Comparison of ENCODE assay signal across 30 mouse cellular contexts in the genomic region with DNA sequence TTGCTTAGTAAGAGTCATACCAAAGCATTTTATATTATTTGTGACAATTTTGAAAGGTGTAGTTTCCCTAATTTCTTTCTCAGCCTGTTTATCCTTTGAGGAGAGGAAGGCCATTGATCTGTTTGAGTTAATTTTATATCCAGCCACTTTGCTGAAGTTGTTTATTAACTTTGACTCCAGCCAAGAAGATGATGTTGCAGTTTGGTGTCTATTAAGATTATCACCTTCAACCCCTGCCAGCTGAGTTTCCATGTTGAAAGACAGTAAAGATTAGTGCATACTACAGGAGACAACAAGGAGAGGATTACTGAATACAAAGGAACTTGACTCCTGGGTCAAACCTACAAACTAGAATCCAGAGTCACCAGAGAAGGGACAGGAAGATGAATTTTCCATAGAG.
"Had no signal": no experiment of that assay in that cellular context is flagged by ENCODE, and none has a peak within 500 bp of the region (broad histone marks: within the 10 kb centered on the region; RNA-seq: fewer than 3 reads in every experiment).

No protein-coding gene starts in this region.

- H3K27me3 ChIP-seq: heart, embryonic 12.5 days; heart, embryonic 13.5 days; heart, embryonic 15.5 days; hindbrain, embryonic 12.5 days; hindbrain, embryonic 13.5 days; hindbrain, embryonic 15.5 days; intestine, embryonic 15.5 days; kidney, embryonic 15.5 days had no signal

- H3K4me2 ChIP-seq: heart, embryonic 11.5 days; heart, embryonic 12.5 days; heart, embryonic 13.5 days; heart, embryonic 15.5 days; hindbrain, embryonic 12.5 days; hindbrain, embryonic 13.5 days; hindbrain, embryonic 14.5 days; hindbrain, embryonic 15.5 days; intestine, embryonic 15.5 days; kidney, embryonic 15.5 days had no signal

- H3K9me3 ChIP-seq: heart, embryonic 10.5 days; heart, embryonic 12.5 days; heart, embryonic 13.5 days; heart, embryonic 15.5 days; hindbrain, embryonic 10.5 days; hindbrain, embryonic 12.5 days; hindbrain, embryonic 13.5 days; hindbrain, embryonic 15.5 days; intestine, embryonic 15.5 days; kidney, embryonic 15.5 days had no signal

- H3K4me3 ChIP-seq: heart, adult 2 months; heart, embryonic 10.5 days; heart, embryonic 12.5 days; heart, embryonic 13.5 days; heart, embryonic 15.5 days; hindbrain, embryonic 10.5 days; hindbrain, embryonic 12.5 days; hindbrain, embryonic 13.5 days; hindbrain, embryonic 15.5 days; intestine, embryonic 15.5 days; kidney, embryonic 15.5 days; layer of hippocampus, adult 2 months had no signal

- H3K9ac ChIP-seq: heart, embryonic 12.5 days; heart, embryonic 13.5 days; heart, embryonic 15.5 days; hindbrain, embryonic 12.5 days; hindbrain, embryonic 13.5 days; hindbrain, embryonic 14.5 days; hindbrain, embryonic 15.5 days; intestine, embryonic 15.5 days; kidney, embryonic 15.5 days had no signal

- DNase-seq: heart, adult 18-20 months; heart, adult 2 months; heart, postnatal 10 days; heart, postnatal 14 days; heart, postnatal 36 days; heart, postnatal 4 days; kidney, postnatal 10 days; kidney, postnatal 14 days; kidney, postnatal 4 days; layer of hippocampus, adult 9-11 months; layer of hippocampus, postnatal 36 days had no signal

- H3K36me3 ChIP-seq: heart, embryonic 10.5 days; heart, embryonic 12.5 days; heart, embryonic 13.5 days; heart, embryonic 15.5 days; hindbrain, embryonic 10.5 days; hindbrain, embryonic 12.5 days; hindbrain, embryonic 13.5 days; hindbrain, embryonic 15.5 days; intestine, embryonic 15.5 days; kidney, embryonic 15.5 days had no signal

- H3K4me1 ChIP-seq: hindbrain, embryonic 10.5 days; hindbrain, embryonic 12.5 days; hindbrain, embryonic 13.5 days; hindbrain, embryonic 15.5 days; intestine, embryonic 15.5 days had no signal

- H3K27ac ChIP-seq: heart, adult 2 months; heart, embryonic 10.5 days; heart, embryonic 13.5 days; heart, embryonic 15.5 days; hindbrain, embryonic 10.5 days; hindbrain, embryonic 12.5 days; hindbrain, embryonic 13.5 days; hindbrain, embryonic 14.5 days; hindbrain, embryonic 15.5 days; hindbrain, postnatal 0 days; intestine, embryonic 15.5 days; kidney, embryonic 15.5 days; kidney, postnatal 0 days; layer of hippocampus, adult 2 months had no signal

- ATAC-seq: hindbrain, embryonic 16.5 days; hindbrain, postnatal 0 days; inflammation-experienced regulatory T-cells, adult 6 months; intestine, embryonic 15.5 days; intestine, embryonic 16.5 days; intestine, postnatal 0 days had no signal
